Mouse (Mus musculus) granulocyte monocyte progenitor cell, adult 5-6 weeks (primary cell): ENCODE results near the gene Omt2b. TPM values are rescaled to one million over a fixed set of nuclear protein-coding genes. Genes with fewer than 3 reads are reported as not detected.
A peak's percentile ranks its signal among the peaks of the same experiment; 100 is the strongest.
"Not testable (repeated sequence)": the region's sequence is repeated elsewhere in the genome, so short reads cannot be mapped to it uniquely, and the experiment has no call there.

Source experiments
- ATAC-seq: replicated peaks from 2 replicates; pipeline ENCODE4 v1.8.0; 2016; ENCODE audit warnings: mild to moderate bottlenecking, moderate TSS enrichment, inconsistent platforms; ENCODE audit not compliant: poor library complexity, severe bottlenecking
- total RNA-seq, 2 experiments: library from RNA; stranded (forward) in 1 of 2; stranded (reverse) in 1 of 2; fragments of 200-712, 200-1000 nt in 1 of 2; fragments of >200 nt in 1 of 2; fragmentation: Nextera tagmentation in 1 of 2; gene quantifications; 2 replicates each; pipeline ENCODE4 v1.2.3; 2014 to 2017

The Omt2b gene
- total RNA-seq, 2 experiments from 2014 or later, result not detected

- not testable (repeated sequence) for ATAC-seq
Observed at GRCm38 (mm10) chr9:78350007-78350406, 22.6 kb downstream of the Omt2b start.

GRCm38 (mm10) chr9:78351504-78352220 is 24.3 kb downstream of the Omt2b start:
- no peak for ATAC-seq

DNA sequence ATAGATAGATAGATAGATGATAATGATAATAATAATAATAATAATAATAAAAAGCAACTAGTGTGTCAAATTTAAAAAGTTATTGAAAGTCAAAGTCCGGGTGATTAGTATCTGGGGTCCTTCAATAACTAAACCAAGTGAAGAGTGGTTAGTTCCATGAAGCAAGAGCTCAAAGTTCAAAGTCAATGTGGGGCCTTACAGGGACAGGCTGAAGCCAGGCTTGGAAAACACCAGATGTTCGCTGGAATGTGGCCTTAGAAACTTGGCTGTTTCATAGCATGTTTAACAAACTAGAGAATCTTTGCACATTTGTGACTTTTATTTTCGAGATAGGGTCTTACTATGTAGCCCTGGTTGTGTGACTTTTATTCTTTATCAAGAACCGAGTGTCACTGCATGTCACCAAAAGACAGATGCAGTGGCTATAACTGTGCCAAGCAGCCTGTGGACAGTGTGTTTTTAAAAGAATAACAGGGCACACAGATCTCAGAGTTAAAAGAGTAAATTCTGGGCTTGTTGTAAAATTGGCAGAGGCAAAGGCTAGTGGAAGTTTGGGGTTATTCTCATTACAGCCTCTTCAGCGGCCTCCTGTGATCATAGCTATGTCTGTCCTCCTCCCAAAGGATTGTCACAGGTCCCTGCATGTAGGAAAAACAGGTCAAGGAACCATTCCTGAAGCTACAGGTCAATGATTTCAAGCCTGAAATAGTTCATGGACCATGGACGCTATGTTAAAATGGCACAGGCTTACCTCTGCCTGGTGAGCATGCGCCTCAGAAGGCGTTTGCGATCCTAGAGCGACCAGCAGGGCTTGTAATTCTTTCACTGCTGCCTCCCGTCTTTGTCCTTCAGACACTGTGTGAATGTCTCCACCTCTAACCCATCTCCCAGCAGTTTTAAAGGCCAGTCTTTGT is 27.5 kb downstream of the Omt2b start:
- no peak for ATAC-seq

DNA sequence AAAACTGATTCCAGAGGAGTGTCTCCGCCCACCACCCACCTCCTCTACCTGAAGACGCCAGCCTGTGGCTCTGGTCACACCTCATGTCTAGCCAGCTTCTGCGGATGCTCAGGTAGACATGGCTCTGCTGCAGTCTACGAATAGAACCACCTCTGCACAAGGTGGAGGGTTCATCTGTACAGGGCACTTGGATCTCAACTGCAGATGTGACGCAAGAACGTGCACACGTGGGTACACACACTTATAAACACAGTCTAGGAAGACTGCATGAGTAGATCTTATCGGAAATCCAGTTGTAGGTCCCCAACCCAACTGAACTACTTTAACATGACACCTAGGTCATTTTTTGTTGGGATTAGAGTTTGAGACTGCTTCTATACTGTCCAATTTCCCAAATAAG is 28.2 kb downstream of the Omt2b start, which contains the start of gene Gsta2:
Gsta2 (minus strand) TSS at position 178 of the 400 bp plus-strand sequence.
- ATAC-seq, result no peak

- peak; percentile 84 for ATAC-seq
Observed at GRCm38 (mm10) chr9:78358053-78358452, 30.7 kb downstream of the Omt2b start.

DNA sequence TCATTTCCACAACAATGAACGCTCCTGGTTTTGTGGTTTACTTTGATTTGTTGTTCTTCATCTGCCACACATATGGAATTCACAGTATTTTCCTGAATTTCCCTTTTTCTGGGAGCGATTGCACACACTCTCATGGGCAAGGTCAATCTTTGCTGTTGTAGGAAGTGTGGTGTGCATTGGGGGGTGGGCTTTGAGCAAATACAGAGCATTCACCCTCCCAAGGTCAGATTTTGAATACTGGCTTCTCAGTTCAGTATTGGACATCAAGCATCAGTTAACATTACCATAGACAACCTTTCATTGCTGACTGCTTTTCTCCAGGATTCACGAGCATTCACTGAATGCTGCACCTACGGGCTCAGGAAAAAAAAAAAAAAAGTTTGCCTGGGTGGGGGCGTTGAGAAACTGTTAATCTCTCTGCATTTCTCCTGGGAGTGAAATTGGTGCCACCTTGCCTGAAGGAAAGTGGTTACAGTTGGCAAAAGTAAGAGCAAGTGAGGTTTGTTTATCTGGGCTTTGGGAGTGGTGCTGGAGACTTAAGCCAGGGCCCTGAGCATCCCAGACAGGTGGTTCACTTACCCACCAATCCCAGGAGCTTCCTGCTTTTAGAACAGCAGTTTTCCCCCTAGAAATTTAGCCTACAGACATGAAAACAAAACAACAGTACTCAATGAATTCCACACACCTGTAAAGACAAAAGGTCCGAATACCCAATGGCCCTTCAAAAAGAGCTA is 32.5 kb downstream of the Omt2b start:
- no peak for ATAC-seq

DNA sequence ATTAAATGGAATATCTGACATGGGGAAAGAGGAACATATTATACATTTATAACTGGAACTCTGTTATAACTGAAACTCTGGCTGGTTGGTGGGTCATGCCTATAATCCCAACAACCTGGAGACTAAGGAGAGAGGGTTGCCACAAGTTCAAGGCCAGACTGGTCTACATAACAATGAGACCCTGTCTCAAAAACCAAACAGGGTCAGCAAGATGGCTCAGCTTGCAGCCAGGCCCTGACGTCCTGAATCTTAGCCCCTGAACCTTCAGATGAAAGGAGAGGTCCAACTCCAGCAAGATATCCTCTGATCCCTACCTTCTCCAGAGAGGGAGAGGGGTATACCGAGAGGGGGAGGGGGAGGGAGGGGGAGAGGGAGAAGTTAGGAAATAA is 33.1 kb downstream of the Omt2b start:
- no peak for ATAC-seq

DNA sequence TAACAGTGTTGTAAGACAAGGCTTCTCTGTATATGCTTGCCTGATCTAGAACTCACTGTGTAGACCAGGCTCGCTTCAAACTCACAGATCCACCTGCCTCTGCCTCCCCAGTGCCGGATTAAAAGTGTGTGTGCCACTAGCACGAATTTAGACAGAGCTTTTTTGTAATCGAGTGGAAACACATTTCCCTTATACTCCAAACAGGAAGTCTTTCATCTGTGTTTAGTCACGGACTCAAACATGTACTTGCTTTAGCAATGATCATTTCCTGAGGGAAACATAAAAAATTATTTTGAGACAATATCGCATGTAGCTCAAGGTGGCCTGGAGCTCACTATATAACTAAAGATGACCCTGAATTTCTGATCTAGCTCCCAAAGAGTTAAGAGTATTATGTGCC is 36.0 kb downstream of the Omt2b start:
- ATAC-seq, result peak; percentile 40

GRCm38 (mm10) chr9:78364701-78365100 is 37.3 kb downstream of the Omt2b start:
- ATAC-seq, result no peak

DNA sequence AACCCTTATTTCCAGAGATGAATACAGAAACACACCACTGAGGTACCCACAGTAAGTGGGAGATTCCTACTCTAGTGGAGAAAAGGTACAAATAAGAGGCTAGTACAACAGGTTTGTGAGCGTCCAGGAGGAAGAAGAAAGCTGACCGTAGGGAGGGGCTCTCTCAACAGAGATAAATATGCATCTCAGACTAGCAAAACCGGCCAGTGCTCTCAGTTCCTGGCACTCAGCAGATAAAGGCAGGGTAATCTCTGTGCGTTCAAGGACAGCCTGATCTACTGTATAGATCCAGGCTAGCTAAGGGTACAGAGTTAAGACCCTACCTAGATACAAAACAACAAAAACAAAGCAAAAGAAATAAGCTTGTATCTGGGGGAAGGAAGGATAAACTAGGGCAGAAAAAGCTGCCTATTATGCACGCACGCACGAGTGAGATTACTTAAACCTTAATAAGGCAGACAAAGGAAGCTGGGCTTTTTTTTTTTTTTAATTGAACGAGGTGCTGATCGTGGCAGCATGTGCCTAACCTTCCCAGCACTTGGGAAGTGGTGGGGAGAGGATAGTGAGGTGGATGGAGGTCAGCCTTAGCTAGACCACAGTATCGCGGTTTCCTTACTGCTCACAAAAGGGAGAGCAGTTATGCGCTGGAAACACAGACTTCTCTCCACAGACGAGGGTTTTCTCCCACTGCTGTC is 38.6 kb downstream of the Omt2b start:
- no peak for ATAC-seq

DNA sequence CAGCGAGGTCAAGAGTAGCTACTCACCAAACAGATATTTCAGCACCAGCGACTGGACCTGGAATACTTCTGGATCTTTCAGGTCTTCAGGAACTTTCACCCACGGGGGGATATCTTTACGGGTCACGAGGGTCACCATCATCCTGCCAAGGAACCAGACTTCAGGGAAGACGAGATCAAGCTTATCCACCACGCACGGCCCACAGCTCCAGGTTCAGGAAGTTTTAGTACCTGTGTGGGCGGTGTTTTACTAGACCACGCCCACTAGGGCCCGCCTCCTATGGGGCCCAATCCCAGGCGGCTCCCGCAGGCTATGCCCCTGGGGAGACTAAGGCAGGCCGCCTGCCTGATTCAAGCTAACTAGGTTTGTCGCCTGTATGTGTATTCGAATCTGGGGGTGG is 40.6 kb downstream of the Omt2b start, which contains the start of gene Dppa5a:
Dppa5a (minus strand) TSS at position 219 of the 400 bp plus-strand sequence.
- ATAC-seq, result not testable (repeated sequence)

GRCm38 (mm10) chr9:78368671-78369293 is 41.4 kb downstream of the Omt2b start:
- ATAC-seq, result no peak

GRCm38 (mm10) chr9:78369349-78369748 is 42.0 kb downstream of the Omt2b start:
- ATAC-seq, result no peak

DNA sequence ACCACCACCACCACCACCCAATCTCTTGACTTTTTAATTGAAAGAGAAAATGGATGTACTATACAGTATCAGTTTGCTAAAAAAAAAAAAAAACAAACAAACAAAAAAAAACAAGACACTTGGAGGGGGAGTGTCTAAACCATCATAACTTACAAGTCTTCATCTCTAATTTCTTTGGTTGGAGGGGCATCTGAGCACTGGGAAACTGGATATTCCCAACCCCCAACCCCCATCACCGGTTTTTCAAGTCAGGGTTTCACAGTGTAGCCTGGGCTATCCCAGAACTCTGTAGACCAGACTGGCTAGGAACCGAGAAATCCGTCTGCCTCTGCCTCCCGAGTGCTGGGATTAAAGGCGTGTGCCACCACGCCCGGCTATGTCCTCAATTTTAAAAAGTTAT is 42.4 kb downstream of the Omt2b start:
- ATAC-seq, result no peak

DNA sequence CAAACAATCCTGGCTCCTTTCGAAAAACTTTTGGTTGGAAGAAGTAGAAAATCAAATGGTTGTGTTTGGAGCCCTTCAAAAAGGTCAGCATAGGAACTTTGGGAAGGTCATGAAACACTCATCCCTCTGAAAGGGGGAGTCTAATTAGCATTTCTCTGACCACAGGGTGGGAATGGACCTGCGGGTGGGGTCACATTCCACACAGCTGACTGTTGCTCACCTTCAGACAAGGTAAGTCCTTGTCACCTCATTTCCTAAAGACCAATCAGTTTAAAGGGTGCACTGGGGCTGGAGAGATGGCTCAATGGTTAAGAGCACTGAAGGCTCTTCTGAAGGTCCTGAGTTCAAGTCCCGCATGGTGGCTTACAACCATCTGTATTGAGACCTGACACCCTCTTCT is 44.1 kb downstream of the Omt2b start:
- no peak for ATAC-seq

GRCm38 (mm10) chr9:78372827-78373504 is 45.6 kb downstream of the Omt2b start:
- ATAC-seq, result no peak

- no peak for ATAC-seq
Observed at GRCm38 (mm10) chr9:78374397-78374796, 47.0 kb downstream of the Omt2b start.

- no peak for ATAC-seq
Observed at GRCm38 (mm10) chr9:78374885-78375389, 47.5 kb downstream of the Omt2b start.

GRCm38 (mm10) chr9:78375486-78375885 is 48.1 kb downstream of the Omt2b start:
- ATAC-seq, result no peak
